Mouse (Mus musculus) G1E-ER4 (cell line): ENCODE measurements around the gene Eml6. TPM values are rescaled to one million over a fixed set of nuclear protein-coding genes. Genes with fewer than 3 reads are reported as not detected.

Source experiments
- GATA1 ChIP-seq: IDR thresholded peaks from one replicate; pipeline ENCODE4 v1.8.0; 2012; ENCODE audit warnings: low read length, inconsistent platforms
- polyA plus RNA-seq: library from polyadenylated mRNA; stranded (reverse); fragments of >175 nt; gene quantifications from 2 replicates; pipeline ENCODE4 v1.2.3, GENCODE M21; 2012

Gene Eml6
- polyA plus RNA-seq, 1 experiment = not detected

- no peak for TF ChIP-seq GATA1
These were observed 217.5 kb downstream of the Eml6 start for GRCm38 (mm10) chr11:29808173-29808980.

DNA sequence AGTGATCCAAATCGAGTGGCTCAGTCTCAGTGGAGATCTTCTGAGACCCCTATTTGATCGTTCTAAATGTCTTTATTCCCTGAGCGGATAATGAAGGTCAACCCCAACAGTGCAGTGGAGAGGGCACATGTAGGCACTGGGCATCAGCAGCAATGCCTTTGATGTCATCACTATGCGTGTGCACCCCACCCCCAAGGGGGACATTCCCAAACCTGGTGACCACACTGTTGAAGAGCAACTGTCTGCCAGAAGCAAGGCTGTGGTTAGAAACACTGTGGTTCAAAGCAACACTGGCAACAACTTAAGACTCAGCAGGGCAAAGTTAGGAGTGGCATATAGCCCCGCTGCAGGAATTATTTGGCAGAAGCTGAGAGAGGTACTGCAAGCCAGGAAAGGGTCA is 218.5 kb downstream of the Eml6 start:
- no peak for TF ChIP-seq GATA1

DNA sequence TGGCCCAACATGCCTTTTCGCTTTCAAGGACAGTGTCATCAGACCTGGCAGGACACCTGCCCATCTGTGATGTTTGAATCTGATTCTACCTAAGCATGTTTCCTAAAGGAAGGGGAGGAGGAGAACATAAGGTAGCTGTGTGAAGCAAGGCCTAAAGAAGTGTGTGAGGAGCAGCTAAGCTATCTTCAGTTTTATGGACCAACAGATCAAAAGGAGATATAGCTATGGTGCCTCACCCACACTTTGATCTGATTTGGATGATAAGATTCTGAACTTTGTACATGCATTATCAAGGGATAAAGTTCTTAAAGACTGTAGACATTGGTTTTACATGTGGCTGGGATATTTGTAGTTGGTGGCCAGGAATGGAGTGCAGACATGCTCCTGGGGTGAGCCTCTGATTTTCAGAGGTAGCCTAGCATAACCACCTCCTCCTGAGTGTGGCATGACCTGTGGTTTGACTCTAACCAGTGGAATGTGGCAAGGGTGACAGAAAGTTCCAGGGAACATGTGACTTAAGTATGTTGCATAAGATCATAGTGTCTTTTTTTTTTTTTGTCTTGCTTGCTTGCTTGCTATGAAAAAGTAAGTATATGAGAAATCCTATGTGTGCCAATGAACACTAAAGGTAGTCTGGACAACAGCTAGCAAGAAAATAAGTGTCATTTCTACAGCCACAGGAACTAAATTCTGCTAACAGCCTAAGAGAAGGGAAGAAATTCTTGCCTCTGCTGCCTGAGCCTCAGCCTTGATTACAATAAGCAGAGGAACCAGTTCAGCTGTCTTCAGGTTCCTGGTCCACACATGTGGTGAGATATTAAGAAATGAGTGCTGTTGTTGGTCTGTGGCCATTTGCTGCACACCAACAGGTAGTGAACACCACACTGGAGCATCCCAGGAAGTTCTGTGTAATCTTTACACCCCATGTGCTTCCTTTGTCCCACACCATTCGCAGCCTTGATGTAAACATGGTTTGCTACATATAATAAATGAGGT is 224.1 kb downstream of the Eml6 start:
- TF ChIP-seq GATA1 = no peak

GRCm38 (mm10) chr11:29799839-29800238 is 226.0 kb downstream of the Eml6 start:
- no peak for TF ChIP-seq GATA1

DNA sequence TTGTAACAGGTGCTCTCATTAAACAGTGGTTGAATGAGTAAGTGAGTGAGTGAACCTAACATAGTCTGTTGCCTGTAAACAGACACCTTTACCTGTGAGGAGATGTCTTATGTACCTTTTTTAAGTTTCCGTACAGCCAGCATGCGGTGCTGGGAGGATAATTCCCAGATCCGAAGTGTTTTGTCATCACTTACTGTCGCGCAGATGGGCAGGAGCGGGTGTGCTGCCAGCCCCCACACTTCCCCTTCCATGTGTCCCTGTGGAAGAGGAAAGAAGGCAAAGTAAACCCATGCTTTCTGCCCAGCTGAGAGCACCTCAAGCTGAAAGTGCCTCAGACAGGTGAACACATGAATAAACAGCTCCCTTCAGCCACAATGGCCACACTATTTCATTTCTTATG is 230.7 kb downstream of the Eml6 start:
- TF ChIP-seq GATA1 = no peak

- no peak for TF ChIP-seq GATA1
These were observed 231.4 kb downstream of the Eml6 start for GRCm38 (mm10) chr11:29794475-29794874.

- TF ChIP-seq GATA1 = no peak
These were observed 235.0 kb downstream of the Eml6 start for GRCm38 (mm10) chr11:29790796-29791195.

- TF ChIP-seq GATA1 = no peak
These were observed 236.8 kb downstream of the Eml6 start for GRCm38 (mm10) chr11:29788921-29789638.

- no peak for TF ChIP-seq GATA1
These were observed 237.3 kb downstream of the Eml6 start for GRCm38 (mm10) chr11:29788499-29788898.

DNA sequence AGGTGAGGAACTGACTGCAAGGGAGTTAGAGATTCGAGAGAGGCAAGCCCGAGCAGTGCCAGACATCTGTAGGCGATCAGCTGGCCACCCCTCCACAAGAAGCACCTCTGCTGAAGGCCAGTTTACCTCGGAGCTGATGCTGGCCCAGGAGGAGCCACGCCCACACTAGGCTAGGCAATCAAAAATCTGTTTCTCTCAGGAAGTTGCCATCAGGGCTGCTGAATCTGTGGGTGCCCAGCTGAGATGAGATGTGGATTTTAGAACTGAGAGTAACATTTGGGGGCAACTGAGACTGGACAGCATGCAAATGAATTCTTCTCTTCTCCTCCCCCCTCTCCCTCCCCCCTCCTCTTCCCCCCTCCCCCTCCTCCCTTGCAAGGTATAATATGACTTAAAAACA is 238.4 kb downstream of the Eml6 start:
- no peak for TF ChIP-seq GATA1

GRCm38 (mm10) chr11:29786583-29787219 is 239.1 kb downstream of the Eml6 start:
- no peak for TF ChIP-seq GATA1

DNA sequence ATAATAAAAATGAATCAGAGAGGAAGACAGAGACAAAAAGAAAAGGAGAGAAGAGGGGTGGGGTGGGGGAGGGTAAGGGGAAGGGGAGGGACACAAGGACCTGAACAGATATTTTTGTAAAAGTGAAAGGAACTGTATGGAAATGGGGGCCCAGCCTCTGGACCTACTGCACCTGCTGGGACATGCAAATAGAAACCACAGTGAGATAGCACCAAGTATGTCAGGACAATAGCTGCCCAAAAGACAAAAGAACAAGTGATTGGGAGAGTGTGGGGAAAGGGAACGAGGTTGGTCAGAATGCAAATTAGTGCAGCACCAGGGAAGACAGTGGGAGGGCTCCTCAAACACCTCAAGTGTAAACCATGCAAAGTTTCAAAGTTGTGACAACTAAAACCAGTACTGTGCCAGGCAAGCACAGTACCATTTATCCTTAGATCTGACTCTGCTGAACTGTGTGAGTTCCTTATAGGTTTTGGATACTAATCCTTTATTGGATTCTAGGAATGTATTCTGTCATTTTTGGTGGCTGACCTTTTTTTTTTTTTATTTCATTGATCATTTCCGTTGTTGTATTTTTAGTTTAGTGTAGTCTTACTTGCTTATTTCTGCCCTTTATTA is 246.3 kb downstream of the Eml6 start:
- no peak for TF ChIP-seq GATA1

DNA sequence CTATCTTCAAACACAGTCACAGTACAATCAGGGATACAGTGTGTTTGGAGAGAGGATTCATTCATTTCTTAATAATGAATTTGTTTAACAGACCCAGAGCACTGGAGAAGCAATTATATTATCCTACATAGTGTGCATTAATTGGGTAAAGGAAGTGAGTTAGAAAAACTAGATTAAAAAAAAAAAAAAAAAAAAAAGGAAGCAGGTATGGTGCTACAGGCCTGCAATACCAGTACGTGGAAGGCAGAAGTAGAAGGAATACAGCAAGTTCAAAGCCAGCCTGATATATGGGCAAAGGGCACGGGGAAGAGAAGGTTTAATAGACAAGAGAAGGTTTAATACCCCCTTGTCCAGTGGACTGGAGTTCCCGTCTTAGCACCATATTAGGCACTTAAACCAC is 246.9 kb downstream of the Eml6 start:
- no peak for TF ChIP-seq GATA1

DNA sequence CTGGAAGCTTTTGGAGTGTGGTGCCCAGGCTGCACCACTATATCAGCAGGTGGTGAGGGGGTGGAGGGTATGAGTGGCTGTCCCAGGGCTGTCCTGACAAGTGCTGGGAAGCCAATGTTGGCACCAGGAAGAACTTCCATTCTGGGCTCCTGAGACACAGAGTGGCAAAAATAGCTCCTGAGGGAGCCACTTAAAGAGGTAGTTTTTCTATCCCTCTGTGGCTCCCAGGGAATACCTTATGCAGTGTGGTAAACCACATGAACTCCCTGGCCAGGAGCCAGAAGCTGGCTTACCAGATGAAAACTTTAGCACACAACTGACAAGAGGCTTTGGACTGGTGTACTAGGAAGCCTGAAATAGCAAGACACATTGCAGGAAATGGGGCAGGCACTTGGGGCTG is 247.9 kb downstream of the Eml6 start:
- TF ChIP-seq GATA1 = no peak

- TF ChIP-seq GATA1 = no peak
These were observed 251.1 kb downstream of the Eml6 start for GRCm38 (mm10) chr11:29774760-29775159.
